Mouse (Mus musculus) cortical plate, adult 2 months (tissue): ENCODE data around the gene Gucd1. TPM values are rescaled to one million over a fixed set of nuclear protein-coding genes. Genes with fewer than 3 reads are reported as not detected.
"Not testable (repeated sequence)": the region's sequence is repeated elsewhere in the genome, so short reads cannot be mapped to it uniquely, and the experiment has no call there.

ENCODE experiments used
- H3K27ac ChIP-seq: fragments of 200-500 bp; 2 replicates; pipeline ENCODE4 v1.5.1; 2012; ENCODE audit warnings: low read length, control low read depth, inconsistent platforms; ENCODE audit not compliant: insufficient read depth
- H3K4me1 ChIP-seq: fragments of 200-500 bp; 2 replicates; pipeline ENCODE4 v1.6.1; 2011; ENCODE audit warnings: low read length; ENCODE audit not compliant: control insufficient read depth, insufficient read depth
- H3K4me3 ChIP-seq: fragments of 200-500 bp; 2 replicates; pipeline ENCODE4 v1.5.1; 2011; ENCODE audit warnings: mild to moderate bottlenecking, low read length, control low read depth; ENCODE audit not compliant: insufficient read depth
- CTCF ChIP-seq: fragments of 200-500 bp; IDR thresholded peaks from 2 replicates; pipeline ENCODE4 v1.5.1; 2011; ENCODE audit warnings: mild to moderate bottlenecking, control low read depth, low read length; ENCODE audit not compliant: insufficient read depth; ENCODE audit errors: extremely low read depth
- POLR2A ChIP-seq: fragments of 200-500 bp; IDR thresholded peaks from 2 replicates; pipeline ENCODE4 v1.6.1; 2011; ENCODE audit warnings: mild to moderate bottlenecking, low read length, control low read depth; ENCODE audit not compliant: insufficient read depth; ENCODE audit errors: extremely low read depth
- polyA plus RNA-seq: library from polyadenylated mRNA; depleted of rRNA; stranded (reverse); fragments of >200 nt; gene quantifications from 2 replicates; pipeline ENCODE4 v1.2.3, GENCODE M21; 2012

Gucd1 gene
- polyA plus RNA-seq, 1 experiment: 16.0 TPM

DNA sequence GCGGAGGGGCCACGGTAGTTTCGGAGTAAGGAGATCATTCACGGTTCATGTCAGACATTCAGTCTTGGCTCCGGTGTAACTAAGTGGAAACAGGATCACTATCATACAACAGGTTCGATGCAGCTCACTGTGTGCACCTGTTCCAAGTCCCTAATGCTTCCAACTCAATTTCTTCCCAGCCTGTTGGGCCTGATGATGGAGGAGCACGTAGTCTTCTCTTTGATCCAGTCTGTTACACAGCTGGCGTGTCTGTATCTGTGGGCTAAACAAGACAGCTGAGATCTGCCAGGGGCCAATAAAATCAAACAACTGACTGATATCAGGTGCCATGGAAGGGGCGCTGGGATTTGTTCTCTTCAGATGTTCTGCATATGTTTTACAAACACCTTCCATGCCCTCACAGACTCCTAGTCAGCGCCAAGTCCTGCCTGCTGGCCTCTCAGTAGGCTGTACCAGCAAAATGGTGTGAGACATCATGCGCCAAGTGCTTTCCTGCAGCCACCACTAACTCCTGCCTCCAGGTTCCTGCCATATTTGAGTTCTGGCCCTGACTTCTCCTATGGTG is 34.8 kb downstream of the Gucd1 start:
- no peak for TF ChIP-seq POLR2A
- no peak for TF ChIP-seq CTCF
- no peak overlapping the region for H3K27ac ChIP-seq
- no peaks in the 10 kb centered on the region for H3K4me1 ChIP-seq
- no peak overlapping the region for H3K4me3 ChIP-seq

DNA sequence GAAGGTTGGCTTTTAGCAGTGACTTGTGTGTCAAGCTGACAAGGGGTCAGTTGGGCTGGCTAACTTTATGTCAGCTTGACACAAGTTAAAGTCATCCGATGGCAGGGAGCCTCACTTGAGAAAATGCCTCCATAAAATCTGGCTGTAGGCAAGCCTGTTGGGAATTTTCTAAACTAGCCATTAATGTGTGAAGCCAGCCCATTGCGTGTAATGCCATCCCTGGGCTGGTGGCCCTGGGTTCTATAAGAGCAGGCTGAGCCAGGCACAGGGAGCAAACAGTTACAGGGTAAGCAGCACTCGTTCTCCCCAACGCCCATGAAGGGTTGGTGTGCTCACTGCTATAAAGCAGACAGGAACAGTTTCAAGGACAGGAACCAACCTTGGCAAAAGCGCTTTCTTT is 35.5 kb downstream of the Gucd1 start:
- no peak overlapping the region for H3K4me3 ChIP-seq
- H3K4me1 ChIP-seq: no peaks in the 10 kb centered on the region
- H3K27ac ChIP-seq: no peak overlapping the region
- TF ChIP-seq POLR2A (no peak), CTCF (no peak)

DNA sequence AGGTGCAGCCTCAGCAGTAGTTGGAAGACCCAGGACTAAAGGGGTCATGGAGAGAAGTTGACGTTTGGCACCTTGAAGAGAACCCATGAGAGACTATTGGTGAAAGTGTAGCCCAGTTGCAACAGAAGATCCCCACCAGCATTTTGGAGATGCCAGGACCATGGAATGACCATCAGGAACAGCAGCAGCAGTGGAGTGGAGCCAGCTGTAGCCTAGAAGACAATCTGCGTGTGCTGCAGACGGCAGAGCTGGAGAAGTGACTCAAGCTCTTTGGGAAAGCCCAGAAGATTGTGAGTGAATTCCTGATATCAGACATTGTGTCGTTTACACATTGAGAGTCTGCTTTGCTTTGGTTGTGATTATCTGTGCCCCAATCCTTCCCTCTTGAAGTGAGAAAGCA is 36.1 kb downstream of the Gucd1 start:
- no peak for TF ChIP-seq CTCF
- Histone ChIP-seq H3K4me1 (no peaks in the 10 kb centered on the region), H3K4me3 (no peak overlapping the region), H3K27ac (no peak overlapping the region)

DNA sequence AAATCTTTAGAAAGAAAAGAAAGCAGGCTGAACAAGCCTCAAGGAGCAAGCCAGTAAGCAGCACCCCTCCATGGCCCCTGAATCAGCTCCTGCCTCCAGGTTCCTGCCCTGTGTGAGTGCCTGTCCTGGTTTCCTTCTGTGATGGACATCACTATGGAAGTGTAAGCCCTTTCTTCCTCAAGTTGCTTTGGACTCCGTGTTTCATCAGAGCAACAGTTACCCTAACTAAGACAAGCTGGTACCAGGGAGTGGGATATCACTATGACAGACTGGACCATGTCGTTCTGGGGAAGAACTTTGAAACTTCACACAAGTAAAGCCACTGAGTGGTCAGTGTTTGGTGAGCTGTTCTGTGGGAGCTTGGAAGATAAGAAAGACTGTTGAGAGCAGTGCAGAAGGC is 37.8 kb downstream of the Gucd1 start:
- Histone ChIP-seq H3K4me1 (no peaks in the 10 kb centered on the region), H3K4me3 (no peak overlapping the region)

DNA sequence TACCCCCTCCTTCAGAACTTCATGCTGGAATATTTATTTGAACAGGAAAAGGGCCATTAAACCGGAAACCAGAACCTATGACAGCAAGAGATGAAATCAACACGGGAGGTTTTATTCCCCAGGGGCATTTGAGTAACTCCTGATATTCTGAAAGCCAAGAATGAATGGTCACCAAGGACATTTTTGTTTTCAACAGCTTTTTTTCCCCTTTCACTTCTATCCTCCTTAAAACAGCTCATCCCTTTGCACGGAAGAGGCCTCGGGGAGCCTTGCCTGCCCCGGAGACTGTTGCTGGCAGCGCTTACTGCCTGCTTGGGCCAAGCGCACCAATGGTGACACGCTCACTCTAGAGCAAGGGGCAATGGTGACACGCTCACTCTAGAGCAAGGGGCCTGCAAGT is 40.7 kb downstream of the Gucd1 start:
- TF ChIP-seq CTCF (no peak), POLR2A (no peak)
- Histone ChIP-seq H3K27ac (no peak overlapping the region), H3K4me1 (no peaks in the 10 kb centered on the region), H3K4me3 (no peak overlapping the region)

More for the DNA sequence above, 37.8 kb downstream of the Gucd1 start:
- no peak overlapping the region for H3K27ac ChIP-seq
- TF ChIP-seq POLR2A: no peak

DNA sequence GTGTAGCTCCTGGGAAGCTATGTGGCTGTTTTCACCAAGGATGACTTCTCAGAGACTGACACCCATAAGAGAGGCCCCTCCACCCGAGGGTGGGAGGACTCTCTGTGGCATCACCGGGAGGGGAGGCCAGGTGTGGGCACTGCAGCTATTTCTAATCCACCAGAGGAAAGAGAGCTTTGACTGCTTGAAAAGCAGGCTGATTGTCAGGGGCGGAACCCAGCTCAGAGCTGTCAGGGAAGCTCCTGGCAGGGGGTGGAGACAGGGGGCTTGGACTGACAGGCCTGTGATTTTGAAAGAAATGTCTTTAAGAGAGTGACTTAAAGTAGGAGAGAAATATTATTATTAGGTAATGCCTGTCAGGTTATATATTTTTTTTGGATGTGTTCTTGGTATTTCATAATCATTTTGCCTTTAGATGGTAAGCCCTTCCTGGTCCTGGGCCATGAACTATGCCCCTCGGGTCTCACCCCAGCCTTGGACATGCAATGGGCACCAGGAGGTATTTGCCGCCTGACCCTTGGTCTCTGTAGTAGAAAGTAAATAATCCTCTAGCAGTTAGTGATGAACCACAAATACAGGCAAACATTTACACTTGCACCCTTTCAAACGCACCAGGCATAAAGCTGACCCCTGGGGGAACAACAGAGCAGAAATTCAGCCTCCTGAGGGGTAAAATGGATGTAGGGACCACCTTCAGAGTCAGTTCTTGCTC is 42.5 kb downstream of the Gucd1 start:
- H3K4me3 ChIP-seq, H3K4me1 ChIP-seq, H3K27ac ChIP-seq: not testable (repeated sequence)

DNA sequence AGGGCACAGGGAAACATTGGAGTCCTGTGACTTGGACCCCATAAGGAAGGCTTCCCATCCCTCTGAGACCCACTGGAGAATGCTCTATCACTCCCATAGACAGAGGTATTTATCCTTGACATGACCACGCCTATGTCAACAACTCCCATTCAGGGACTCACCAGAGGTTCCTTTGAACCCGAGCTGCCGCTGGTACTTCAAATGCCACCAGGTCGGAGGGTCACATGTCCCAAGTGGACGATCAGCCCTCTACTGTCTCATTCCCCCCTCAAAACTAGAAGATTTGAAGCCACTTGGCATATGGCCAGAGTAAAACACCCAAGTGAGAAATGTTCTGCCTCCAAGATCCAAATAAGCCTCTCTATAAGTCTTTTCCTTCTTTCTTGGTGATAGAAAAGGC is 43.2 kb downstream of the Gucd1 start:
- Histone ChIP-seq H3K27ac (no peak overlapping the region), H3K4me1 (no peaks in the 10 kb centered on the region), H3K4me3 (no peak overlapping the region)
- TF ChIP-seq POLR2A (no peak), CTCF (no peak)

DNA sequence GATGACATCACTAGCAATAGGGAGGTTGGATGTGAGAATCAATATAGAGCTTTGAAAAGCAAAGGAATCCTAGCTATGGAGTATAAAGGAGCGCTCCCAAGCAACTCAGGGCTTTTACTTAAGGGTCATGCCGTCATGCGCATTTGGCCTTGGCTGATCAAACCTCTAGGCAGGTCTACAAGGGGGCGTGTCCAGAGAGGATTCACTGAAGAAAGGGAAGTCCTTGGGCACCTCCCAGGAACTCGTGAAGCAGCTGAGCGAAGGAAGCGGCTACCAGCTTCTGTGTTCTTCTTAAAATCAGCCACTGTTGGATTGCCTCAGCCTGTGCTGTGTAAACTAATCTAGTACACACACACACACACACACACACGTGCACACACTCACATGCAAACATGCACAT is 44.4 kb downstream of the Gucd1 start:
- H3K4me1 ChIP-seq: no peaks in the 10 kb centered on the region
- no peak overlapping the region for H3K27ac ChIP-seq
- TF ChIP-seq CTCF: no peak
- TF ChIP-seq POLR2A: no peak
- no peak overlapping the region for H3K4me3 ChIP-seq

DNA sequence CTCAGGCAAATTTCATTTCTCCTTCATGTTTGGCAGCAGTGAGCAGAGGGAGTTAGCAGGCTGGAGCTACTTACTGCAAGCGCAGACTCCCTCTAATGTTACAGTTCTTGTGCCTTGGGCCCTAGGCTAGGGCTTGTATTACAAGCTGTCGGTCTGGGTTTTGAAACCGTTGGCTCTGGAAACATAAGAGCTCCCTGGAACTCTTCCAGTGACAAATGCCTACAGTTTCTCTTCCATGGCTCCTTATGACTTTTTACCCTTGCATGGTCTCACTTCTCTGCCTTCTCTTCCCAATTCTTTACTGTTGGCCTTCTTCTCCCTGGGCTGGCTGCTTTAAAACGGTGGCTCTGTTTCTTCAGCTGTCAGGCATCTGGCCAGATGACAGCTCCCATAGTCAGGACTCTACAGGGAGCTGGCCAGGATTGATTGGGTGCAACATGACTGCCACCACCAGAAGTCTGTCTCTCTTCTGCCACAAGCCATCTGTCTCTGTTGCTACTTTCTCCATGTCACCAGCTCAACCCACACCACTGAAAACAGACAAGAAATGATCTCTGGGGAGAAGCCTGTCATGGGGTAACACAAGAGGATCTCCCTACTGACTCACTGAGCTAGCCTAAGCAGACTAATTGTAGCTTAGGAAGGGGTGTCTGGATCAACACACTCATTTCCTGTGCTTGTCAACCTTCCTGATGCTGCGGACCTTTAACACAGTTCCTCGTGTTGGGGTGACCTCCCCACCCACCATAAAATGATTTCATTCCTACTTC is 51.8 kb downstream of the Gucd1 start:
- no peak overlapping the region for H3K27ac ChIP-seq
- H3K4me1 ChIP-seq: no peaks in the 10 kb centered on the region
- TF ChIP-seq CTCF (no peak), POLR2A (no peak)
- no peak overlapping the region for H3K4me3 ChIP-seq

DNA sequence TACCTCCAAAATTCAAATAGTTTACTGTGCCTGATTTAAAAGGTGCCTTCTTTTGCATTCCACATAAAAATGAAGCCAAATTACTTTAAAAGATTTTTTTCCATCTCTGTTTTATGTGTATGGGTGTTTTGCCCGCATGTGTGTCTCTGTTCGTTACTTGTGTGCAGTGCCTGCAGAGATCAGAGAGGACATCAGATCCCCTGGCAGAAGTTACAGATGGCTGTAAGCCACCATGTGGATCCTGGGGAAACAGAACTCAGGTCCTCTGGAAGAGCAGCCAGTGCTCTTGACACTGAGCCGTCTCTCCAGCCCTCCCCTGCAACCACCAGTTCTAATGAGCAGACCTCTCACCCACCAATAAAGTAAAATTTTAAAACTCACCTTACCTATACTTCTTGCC is 55.0 kb downstream of the Gucd1 start:
- Histone ChIP-seq H3K4me3 (no peak overlapping the region), H3K27ac (no peak overlapping the region), H3K4me1 (no peaks in the 10 kb centered on the region)
- TF ChIP-seq CTCF (no peak), POLR2A (no peak)
